Mouse (Mus musculus): ENCODE data around the gene Brk1.

Gene Brk1

DNA sequence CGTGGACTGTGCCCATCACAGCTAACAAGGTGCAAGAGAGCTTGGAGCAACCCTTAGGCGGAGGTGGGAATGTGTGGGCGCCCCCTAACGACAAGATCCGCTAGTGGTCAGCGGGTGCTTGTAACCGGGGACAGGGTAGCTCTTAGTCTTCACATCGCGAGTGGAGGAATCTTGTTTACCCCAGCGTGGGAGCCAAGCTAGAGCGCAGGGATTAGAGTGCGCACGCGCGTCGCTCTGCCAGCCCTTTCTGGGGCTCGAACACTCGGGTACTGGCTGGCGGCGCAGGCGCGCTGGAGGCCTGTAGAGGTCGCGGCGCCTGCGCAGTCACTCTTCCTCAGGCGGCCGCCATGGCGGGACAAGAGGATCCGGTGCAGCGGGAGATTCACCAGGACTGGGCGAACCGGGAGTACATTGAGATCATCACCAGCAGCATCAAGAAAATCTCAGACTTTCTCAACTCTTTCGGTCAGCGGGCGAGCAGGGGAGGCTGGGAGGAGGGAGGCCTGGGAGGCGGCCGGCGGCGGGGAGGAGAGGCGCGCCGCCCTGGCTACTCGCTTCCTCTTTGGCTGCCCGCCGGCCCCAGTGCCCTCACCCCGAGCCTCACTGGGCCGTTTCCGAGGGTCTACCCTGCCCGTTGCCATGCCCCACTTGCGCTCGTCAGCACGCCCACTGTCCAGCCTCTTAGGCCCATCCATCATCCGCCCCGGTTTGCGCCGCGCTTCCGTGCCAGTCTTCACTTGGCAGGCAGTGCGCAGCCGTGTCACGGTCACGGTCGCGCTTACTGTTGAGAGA is at the start of gene Brk1:
TSS of gene Brk1 (plus strand) at position 341 of the 792 bp plus-strand sequence.
- DNase-seq (ENCODE audit: low spot score) = peak; percentile 79

GRCm38 (mm10) chr6:113559736-113560135 is 44.8 kb upstream of the Brk1 start:
- DNase-seq (ENCODE audit: low spot score) = no peak

GRCm38 (mm10) chr6:113564557-113564956 is 40.0 kb upstream of the Brk1 start:
- no peak for DNase-seq (ENCODE audit: low spot score)

DNA sequence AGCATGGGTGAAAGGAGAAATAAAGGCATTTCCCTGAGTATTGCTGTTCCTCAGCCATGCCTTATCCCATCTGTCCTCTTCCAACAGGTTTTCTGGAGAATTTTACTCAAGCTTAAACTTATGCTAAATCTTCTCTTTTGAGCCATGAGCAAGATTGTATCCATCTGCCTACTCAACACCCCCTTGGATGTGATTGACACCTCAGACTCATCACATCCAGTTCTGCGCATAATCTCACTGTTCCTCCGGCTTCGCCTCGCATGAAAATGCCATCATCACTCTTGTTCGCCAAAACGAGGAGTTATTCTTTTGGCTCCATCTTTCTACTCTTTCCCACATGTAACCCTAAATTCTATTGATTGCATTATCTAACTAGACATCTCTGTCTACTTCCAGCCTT is 28.5 kb upstream of the Brk1 start:
- DNase-seq (ENCODE audit: low spot score) = no peak

DNA sequence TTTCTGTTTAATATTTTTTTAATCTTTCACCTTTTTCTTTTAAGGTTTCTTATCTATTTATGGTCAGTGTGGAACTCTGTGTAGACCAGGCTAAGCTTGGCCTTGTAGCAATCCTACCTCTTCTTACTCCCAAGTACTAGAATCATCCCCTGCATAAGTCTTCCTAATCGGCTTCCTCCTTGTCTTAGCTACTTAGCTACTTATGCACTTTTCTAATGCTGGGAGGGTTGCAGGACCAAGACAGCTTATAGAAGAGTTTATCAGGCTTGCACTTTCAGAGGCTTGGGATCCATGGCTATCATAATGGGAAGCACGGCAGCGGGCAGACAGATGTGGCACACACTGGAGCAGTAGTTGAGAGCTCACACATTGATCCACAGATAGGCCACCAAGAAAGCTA is 25.3 kb upstream of the Brk1 start:
- no peak for DNase-seq (ENCODE audit: low spot score)

DNA sequence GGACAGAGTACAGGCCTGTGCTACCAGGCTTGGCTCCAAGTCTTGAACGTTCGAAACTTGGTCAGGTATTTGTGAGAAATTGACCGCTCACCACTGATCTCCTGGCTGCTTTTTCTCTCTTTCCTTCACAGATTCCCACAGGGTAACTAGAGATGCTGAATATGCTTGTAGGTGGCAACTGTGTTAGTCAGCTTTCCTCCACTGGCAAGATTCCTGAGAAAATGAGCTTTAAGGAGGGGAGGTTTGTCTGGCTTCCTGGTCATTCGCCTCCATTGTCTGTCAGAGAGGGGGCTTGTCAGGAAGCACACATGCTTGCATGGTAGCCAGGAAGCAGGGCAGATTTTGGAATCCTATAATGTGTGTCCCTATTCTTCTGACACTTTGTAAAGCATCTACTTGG is 21.5 kb upstream of the Brk1 start:
- no peak for DNase-seq (ENCODE audit: low spot score)

DNA sequence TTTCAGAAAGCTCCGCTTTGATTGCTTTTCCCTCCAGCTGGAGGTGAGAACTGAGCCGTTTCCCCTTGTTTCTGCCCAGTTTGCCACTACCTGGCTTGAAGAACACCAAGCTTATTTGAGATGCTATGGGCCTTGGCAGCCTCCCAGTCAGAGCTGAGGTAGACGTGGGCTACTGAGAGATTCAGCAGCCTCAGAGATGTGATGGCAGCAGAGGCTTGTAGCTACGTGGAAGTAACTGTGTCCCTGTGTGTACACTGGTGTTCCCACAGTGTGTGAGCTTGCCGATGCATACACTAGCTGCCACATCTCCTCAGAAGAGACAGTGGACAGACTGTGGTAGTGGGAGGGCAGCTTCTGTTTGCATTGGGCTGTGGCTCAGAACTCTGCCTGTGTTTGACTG is 19.5 kb upstream of the Brk1 start:
- no peak for DNase-seq (ENCODE audit: low spot score)

DNA sequence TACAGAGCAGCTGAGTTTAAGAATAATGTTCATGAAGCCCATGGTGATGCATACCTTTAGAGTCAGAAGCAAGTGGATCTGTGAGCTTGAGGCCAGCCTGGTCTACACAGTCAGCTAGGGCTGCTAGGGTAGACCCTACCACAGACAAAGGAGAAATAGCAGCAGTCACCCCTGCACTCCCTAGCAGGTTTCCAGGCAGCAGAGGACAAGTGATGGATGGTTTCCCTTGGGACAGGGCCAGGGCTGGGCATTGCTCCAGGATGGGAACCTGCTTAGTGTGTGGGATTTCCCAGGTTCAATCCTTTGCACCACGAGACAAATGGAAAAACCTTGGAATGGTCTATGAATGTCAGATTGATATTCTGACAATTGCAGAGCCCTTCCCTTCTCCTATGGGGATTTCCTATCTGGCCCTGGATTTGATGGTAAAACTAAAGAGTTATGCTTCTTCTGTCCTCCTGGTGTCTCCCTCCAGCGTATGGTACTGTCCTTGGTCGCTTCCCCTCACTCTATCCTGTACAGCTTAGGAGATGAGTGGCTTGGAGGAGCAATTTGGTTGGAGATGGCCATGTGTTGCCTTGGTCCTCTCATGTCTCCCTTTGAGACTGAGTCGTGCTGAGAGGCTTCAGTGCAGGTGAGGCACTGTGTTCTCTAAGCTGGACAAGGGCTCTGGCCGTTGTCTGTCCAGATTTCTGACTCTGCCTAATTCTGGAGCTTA is 17.9 kb upstream of the Brk1 start:
- DNase-seq (ENCODE audit: low spot score) = peak; percentile 49

GRCm38 (mm10) chr6:113592637-113593036 is 11.9 kb upstream of the Brk1 start:
- DNase-seq (ENCODE audit: low spot score) = no peak

DNA sequence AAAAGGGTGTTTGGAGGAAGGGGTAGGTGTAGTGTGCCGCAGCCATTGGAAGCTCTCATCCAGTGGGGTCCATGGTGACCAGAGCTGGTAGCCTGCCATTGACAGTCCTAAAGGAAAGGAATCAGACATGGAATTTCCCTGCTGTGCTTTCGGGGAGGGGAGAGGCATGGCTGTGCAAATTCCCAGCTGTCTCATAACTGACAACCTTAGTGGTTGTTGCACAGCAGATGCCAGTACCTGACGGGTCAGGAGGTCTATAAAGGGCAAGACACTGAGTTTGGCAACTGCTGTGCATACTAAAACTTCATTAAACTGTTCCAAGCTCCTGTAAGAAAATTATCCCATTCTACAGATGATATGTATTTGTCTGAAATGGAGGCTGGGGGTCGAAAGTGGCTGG is 6.6 kb upstream of the Brk1 start:
- DNase-seq (ENCODE audit: low spot score) = no peak

- no peak for DNase-seq (ENCODE audit: low spot score)
These were observed 4.7 kb upstream of the Brk1 start for GRCm38 (mm10) chr6:113599833-113600232.

- no peak for DNase-seq (ENCODE audit: low spot score)
These were observed 3.9 kb upstream of the Brk1 start, which contains the start of gene Fancd2os for GRCm38 (mm10) chr6:113600543-113601139. Gene Fancd2os, minus strand, starts transcription at chr6:113600715.

DNA sequence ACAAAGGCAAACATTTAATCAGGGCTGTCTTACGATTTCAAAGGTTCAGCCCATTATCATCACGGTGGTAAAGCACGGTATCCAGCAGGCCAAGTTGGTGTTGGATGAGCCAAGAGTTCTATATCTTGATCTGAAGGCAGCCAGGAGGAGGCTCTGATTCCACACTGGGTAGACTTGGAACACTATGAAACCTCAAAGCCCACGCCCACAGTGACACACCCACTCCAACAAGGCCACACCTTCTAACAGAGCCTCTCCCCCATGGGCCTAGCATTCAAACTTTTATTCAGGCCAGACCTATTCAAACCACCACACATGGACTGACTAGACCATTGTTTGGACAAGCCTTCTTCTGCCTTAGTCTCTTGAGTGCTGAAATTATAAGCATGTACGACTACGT is 1.8 kb upstream of the Brk1 start:
- DNase-seq (ENCODE audit: low spot score) = no peak

DNA sequence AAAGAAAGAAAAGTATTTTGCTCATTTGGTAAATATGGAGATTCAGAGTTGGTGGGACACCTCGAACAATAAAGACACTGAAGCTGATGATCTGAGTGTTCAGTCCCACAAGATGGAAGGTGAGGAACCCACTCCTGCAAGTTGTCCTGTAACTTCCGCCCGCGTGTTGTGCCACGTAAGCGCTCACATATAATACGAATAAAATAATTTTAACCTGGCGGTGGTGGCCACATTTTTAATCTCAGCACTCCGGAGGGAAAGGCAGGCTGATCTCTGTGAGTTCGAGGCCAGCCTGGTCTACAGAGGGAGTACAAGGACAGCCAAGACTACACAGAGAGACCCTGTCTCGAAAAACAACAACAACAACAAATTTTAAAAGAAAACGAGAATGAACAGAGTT is 579 bp upstream of the Brk1 start:
- no peak for DNase-seq (ENCODE audit: low spot score)

DNA sequence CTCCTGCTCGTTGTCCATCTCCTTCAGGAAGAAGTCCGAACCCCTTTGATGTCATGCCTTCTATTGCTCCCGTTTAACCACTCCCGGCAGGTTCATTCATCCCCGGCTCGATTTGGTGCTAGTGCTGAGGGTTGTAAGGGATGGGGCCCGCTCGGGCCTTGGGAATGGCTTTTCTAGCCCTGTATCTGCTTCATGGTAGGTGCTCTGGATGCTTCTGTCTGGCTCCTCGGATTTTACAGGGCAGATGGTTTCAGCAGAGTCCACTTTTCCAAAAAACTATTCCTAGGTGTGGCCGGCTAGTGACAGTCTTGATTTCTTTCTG is 613 bp downstream of the Brk1 start:
- DNase-seq (ENCODE audit: low spot score) = no peak

- DNase-seq (ENCODE audit: low spot score) = no peak
These were observed 4.3 kb downstream of the Brk1 start for GRCm38 (mm10) chr6:113608871-113609270.

GRCm38 (mm10) chr6:113609293-113609692 is 4.7 kb downstream of the Brk1 start:
- no peak for DNase-seq (ENCODE audit: low spot score)

DNA sequence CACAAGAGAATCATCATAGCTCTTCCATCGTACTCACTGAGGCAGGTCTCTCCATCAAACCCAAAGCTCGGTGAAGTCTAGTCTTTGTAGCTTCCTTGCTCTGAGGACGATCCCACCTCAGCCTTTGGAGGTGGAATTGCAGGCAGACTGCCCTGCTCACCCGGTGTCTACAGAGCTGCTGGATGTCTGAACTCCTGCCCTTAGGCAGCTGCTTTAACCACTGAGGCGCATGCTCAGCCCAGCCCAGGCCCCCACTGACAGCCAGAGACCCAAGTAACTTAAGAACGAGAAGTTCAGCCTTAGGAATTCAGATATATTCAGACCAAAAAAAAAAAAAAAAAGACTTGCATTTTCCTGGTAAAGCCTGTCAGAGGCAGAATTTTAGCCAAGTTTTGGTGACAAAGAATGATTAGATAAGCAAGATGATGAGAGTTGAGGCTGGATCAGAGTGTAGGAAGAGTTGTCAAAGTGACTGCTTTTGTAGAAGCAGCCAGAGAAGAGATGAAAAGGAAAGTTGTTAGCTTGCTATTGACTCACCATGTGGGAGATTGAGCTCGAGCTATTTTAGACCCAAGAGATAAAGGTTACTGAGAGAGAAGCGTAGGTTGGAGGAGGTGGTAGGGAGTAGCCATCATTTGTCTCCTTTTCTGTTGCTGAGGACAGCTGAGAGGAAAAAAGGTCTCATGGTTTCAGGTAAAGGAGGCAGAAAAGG is 7.8 kb downstream of the Brk1 start:
- no peak for DNase-seq (ENCODE audit: low spot score)

DNA sequence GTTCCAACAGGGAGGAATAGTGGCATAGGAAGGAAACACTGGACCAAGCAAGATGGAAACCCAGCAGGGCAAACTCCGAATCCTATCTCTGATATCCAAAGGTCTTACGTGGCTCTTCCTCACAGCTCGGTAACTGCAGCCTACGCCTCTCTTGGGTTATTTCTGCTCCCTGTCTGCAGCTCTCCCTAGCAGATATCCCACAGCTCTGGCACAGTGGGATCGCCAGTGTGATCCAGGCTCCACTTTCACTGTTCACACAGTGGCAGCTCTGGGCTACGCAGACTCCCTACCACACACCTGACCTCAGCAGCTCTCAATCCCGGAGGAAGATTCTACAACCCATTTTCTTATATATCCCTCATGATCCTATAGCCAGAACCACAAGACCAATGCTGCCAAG is 9.6 kb downstream of the Brk1 start:
- no peak for DNase-seq (ENCODE audit: low spot score)

- DNase-seq (ENCODE audit: low spot score) = no peak
These were observed 10.4 kb downstream of the Brk1 start for GRCm38 (mm10) chr6:113614997-113615396.

DNA sequence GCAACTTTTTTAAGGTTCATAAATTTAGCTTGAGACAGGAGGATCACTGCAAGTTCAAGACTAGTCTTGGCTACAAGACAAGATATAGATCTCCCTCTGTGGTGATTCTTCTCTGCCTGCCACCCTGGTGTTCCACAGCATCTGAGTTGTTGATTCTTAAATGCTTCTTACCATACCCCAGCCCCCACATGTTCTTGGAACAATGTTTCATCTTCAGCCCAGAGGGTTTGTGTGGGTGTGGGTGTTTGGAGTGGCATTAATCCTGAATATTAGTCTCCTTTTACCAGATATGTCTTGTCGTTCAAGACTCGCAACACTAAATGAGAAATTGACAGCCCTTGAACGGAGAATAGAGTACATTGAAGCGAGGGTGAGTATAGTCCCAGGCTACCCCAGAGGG is 10.9 kb downstream of the Brk1 start:
- DNase-seq (ENCODE audit: low spot score) = no peak

DNA sequence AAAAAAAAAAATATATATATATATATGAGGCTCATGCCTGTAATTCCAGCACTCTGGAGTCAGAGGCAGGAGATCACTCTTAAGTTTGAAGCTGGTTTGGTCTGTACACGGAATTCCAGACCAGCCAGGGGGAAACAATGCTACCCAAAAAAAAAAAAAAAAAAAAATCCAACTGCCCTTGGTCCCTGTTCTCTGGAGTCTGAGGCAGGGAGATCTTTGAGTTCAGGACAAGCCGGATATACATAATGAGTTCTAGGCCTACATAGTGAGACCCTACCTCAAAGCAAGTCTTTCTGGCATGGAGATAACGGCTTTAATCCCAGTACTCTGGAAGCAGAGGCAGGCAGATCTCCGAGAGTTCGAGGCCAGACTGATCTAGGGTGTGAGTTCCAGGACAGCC is 18.8 kb downstream of the Brk1 start:
- DNase-seq (ENCODE audit: low spot score) = no peak

Measured in ovary, postnatal 14 days (tissue).